Mouse (Mus musculus): Measurements from ENCODE around the gene Carns1.

Gene Carns1

GRCm38 (mm10) chr19:4175368-4175947 is at the start of gene Carns1:
Carns1 (minus strand) TSS chr19:4175479.
- no peak for DNase-seq (ENCODE audit: low spot score)

GRCm38 (mm10) chr19:4222165-4222564 is 46.9 kb upstream of the Carns1 start:
- no peak for DNase-seq (ENCODE audit: low spot score)

- peak; percentile 51 for DNase-seq (ENCODE audit: low spot score)
Measured at GRCm38 (mm10) chr19:4220957-4221743, 45.9 kb upstream of the Carns1 start.

GRCm38 (mm10) chr19:4220416-4220815 is 45.1 kb upstream of the Carns1 start:
- DNase-seq (ENCODE audit: low spot score), result no peak

- no peak for DNase-seq (ENCODE audit: low spot score)
Measured at GRCm38 (mm10) chr19:4219943-4220342, 44.7 kb upstream of the Carns1 start.

- DNase-seq (ENCODE audit: low spot score), result peak; percentile 73
Measured at GRCm38 (mm10) chr19:4218784-4219183, 43.5 kb upstream of the Carns1 start.

GRCm38 (mm10) chr19:4218293-4218692 is 43.0 kb upstream of the Carns1 start:
- DNase-seq (ENCODE audit: low spot score), result no peak

- DNase-seq (ENCODE audit: low spot score), result no peak
Measured at GRCm38 (mm10) chr19:4217855-4218254, 42.6 kb upstream of the Carns1 start.

GRCm38 (mm10) chr19:4217140-4217539 is 41.9 kb upstream of the Carns1 start:
- no peak for DNase-seq (ENCODE audit: low spot score)

- no peak for DNase-seq (ENCODE audit: low spot score)
Measured at GRCm38 (mm10) chr19:4216041-4216685, 40.9 kb upstream of the Carns1 start.

GRCm38 (mm10) chr19:4215451-4215840 is 40.2 kb upstream of the Carns1 start:
- DNase-seq (ENCODE audit: low spot score), result no peak

- peak; percentile 35 for DNase-seq (ENCODE audit: low spot score)
Measured at GRCm38 (mm10) chr19:4214771-4215450, 39.6 kb upstream of the Carns1 start.

GRCm38 (mm10) chr19:4214071-4214770 is 38.9 kb upstream of the Carns1 start, which contains the start of the genes Clcf1 and AC109138.7:
Clcf1 (plus strand) TSS chr19:4214238.
AC109138.7 (plus strand) TSS chr19:4214357.
- DNase-seq (ENCODE audit: low spot score), result peak; percentile 87

- no peak for DNase-seq (ENCODE audit: low spot score)
Measured at GRCm38 (mm10) chr19:4213524-4213974, 38.3 kb upstream of the Carns1 start.

GRCm38 (mm10) chr19:4211891-4212588 is 36.8 kb upstream of the Carns1 start:
- DNase-seq (ENCODE audit: low spot score), result no peak

- DNase-seq (ENCODE audit: low spot score), result no peak
Measured at GRCm38 (mm10) chr19:4208563-4208962, 33.3 kb upstream of the Carns1 start.

- peak; percentile 59 for DNase-seq (ENCODE audit: low spot score)
Measured at GRCm38 (mm10) chr19:4206971-4207370, 31.7 kb upstream of the Carns1 start.

- DNase-seq (ENCODE audit: low spot score), result peak; percentile 35
Measured at GRCm38 (mm10) chr19:4204889-4205288, 29.6 kb upstream of the Carns1 start.

- peak; percentile 64 for DNase-seq (ENCODE audit: low spot score)
Measured at GRCm38 (mm10) chr19:4203604-4204326, 28.5 kb upstream of the Carns1 start.

GRCm38 (mm10) chr19:4203148-4203547 is 27.9 kb upstream of the Carns1 start:
- DNase-seq (ENCODE audit: low spot score), result peak; percentile 50
